Comparison of ENCODE assay signal across 28 mouse cellular contexts in the genomic region with DNA sequence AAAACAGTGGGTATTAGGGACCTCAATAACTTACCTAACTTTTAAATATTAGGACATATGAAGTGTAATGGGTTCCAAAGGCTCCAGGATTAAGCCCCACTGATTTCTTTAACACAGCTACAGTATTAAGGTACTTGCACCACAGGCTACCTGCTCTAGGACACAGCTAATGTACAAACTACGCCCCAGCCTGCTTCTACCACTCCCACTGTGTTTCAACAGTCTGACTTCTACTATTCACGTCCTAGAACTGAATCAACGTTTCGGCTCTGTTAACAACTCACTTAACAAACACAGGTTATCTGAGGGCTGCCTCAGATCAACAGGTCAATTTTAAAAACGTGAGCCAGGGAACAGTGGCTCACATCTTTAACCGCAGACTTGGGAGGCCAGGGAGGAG. TPM values are rescaled to one million over a fixed set of nuclear protein-coding genes. Genes with fewer than 3 reads are reported as not detected.
"Had no signal": no experiment of that assay in that cellular context is flagged by ENCODE, and none has a peak within 500 bp of the region (broad histone marks: within the 10 kb centered on the region; RNA-seq: fewer than 3 reads in every experiment).

No protein-coding gene starts in this region.

- DNase-seq: gastrocnemius, adult 2 months; gastrocnemius, postnatal 14 days; gastrocnemius, postnatal 36 days; heart, adult 2 months; kidney, adult 18-20 months had no signal

- H3K9ac ChIP-seq: hindbrain, embryonic 12.5 days; hindbrain, embryonic 14.5 days; intestine, embryonic 15.5 days; limb, embryonic 13.5 days; limb, embryonic 15.5 days had no signal

- H3K4me2 ChIP-seq: heart, embryonic 11.5 days; hindbrain, embryonic 12.5 days; hindbrain, embryonic 14.5 days; intestine, embryonic 15.5 days; limb, embryonic 13.5 days; limb, embryonic 15.5 days had no signal

- H3K4me3 ChIP-seq: gastrocnemius, adult 2 months; heart, adult 2 months; hindbrain, embryonic 10.5 days; hindbrain, embryonic 12.5 days; intestine, embryonic 15.5 days; layer of hippocampus, adult 2 months; left cerebral cortex, adult 2 months; limb, embryonic 13.5 days; limb, embryonic 15.5 days had no signal

- H3K27ac ChIP-seq: gastrocnemius, adult 2 months; heart, adult 2 months; hindbrain, embryonic 10.5 days; hindbrain, embryonic 12.5 days; hindbrain, embryonic 14.5 days; intestine, embryonic 15.5 days; layer of hippocampus, adult 2 months; left cerebral cortex, adult 2 months; limb, embryonic 13.5 days; limb, embryonic 15.5 days had no signal

- H3K27me3 ChIP-seq: hindbrain, embryonic 12.5 days; intestine, embryonic 15.5 days; limb, embryonic 13.5 days; limb, embryonic 15.5 days had no signal

- H3K9me3 ChIP-seq: hindbrain, embryonic 10.5 days; hindbrain, embryonic 12.5 days; intestine, embryonic 15.5 days; limb, embryonic 13.5 days; limb, embryonic 15.5 days had no signal

- H3K4me1 ChIP-seq: hindbrain, embryonic 10.5 days; hindbrain, embryonic 12.5 days; intestine, embryonic 15.5 days; limb, embryonic 13.5 days; limb, embryonic 15.5 days had no signal

RNA-seq across cellular contexts. Expression of a gene that starts 48.5 kb away (rescaled TPM):
- total RNA-seq: gastrocnemius, adult 2 months; gastrocnemius, postnatal 14 days; gastrocnemius, postnatal 36 days; heart, adult 2 months; heart, postnatal 10 days; heart, postnatal 25 days; heart, postnatal 4 days; layer of hippocampus, adult 2 months; layer of hippocampus, postnatal 10 days; layer of hippocampus, postnatal 25 days; left cerebral cortex, adult 2 months; left cerebral cortex, postnatal 14 days; left cerebral cortex, postnatal 36 days had no signal
- polyA plus RNA-seq: frontal cortex, adult 2 months; heart, adult 2 months; heart, embryonic 11.5 days; heart, embryonic 14.5 days; heart, embryonic 16.5 days; hindbrain, embryonic 10.5 days; hindbrain, embryonic 12.5 days; hindbrain, embryonic 16.5 days; kidney, embryonic 14.5 days; kidney, embryonic 16.5 days; limb, embryonic 11.5 days; limb, embryonic 13.5 days had no signal
